Mouse (Mus musculus) left cerebral cortex, postnatal 14 days (tissue): ENCODE data around the gene Phox2b. TPM values are rescaled to one million over a fixed set of nuclear protein-coding genes. Genes with fewer than 3 reads are reported as not detected.

Experiments
- DNase-seq, 2 experiments: peaks; one replicate each; pipeline ENCODE4 v3.0.0; 2021 to 2022; ENCODE audit warnings: low spot score in 2 of 2, mixed read lengths in 1 of 2
- intact Hi-C: fragments of 180-260 bp; cut with DNase I; formaldehyde crosslinking; loops from one replicate; pipeline ENCODE4 v1.15.1; 2025
- long read RNA-seq, 2 experiments: library from polyadenylated mRNA; stranded (forward); transcript quantifications; one replicate each; pipeline ENCODE4 v2.0.0; 2021
- total RNA-seq, 2 experiments: library from RNA; stranded (reverse); gene quantifications; 2 replicates each; pipeline ENCODE4 v1.2.3; 2021

Gene Phox2b
- total RNA-seq = not detected
- long read RNA-seq, experiment 1 = 0 reads
- long read RNA-seq, experiment 2 = 0 reads

DNA sequence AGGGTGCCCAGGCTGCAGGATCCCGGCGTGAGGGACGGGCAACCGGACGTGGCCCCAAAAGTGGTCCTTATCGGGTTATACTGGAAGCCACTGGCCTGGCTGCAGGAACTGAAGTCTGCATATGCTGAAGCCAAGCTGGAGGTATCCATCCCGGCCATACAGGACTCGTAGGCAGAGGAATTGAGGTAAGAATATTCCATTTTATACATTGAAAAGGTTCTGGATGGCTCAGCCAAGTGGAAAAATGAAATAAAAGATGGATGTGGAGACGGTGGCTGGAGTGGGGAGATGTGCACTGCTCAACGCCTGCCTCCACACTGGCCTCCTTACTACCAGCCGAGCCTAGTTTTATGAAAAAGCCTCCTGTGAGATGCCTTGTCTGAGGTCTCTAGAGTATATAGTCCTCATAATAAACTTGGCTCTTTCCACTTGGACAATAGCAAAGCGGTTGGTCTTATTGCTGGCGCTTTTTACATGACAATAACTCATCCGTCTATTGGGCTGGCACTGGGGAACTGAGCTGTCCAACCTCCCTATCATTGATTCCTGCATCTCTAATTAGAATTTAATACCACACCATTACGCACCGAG, at the start of gene Phox2b:
Phox2b (minus strand) TSS at position 569 of the 591 bp plus-strand sequence.
- no peak for DNase-seq
- intact Hi-C loops = loop anchor here (2.0 to 10.0 kb wide), 2 partner anchors 134 to 506 kb away; partner anchors contain the start of gene Shisa3

- DNase-seq = no peak
- intact Hi-C loops = no loop called here
Observed at GRCm38 (mm10) chr5:67142622-67143021, 43.5 kb upstream of the Phox2b start.

DNA sequence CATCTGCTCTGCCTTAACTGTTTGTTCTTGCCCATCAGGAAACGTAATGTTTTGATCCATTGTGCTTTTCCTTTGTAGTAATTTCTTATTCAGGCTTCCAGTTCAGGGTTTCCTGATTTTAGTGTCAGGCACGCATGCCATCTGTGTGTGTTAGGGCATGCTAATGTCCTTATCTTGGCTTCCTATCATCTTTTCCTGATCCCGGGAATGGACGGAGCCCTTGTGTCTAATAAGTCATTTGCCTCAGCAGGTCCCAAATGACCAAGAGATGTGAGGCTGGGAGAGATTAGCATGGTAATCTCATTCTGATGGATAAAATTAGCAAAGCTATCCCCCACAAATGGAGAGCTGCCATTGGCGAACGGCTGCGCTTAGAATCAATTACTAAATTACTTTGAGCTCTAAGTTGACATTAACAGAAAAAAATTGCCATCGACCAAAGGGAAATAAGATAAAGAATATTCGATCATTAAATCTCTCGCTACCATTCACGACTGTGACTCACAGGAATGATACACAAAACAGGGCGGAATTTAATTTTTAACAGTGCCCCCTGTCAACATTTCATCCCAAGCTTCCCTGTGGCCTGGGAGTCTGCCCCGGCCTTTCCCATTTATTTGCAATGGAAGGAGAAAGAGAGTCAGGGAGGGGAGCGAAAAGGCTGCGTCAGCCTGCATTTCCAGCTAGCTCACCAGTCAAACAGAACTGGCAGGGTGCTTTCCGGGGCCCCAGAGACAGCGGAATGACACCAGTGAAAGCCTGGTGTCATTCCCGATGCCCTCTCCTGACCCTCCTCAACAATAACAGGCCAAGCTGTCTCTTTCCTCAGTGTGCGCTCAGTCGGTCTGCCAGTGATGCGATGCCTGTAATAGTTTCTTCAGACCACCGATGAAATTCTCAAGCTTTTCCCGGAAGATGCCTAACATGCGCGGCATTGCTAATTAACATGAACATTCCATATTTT, 40.2 kb upstream of the Phox2b start:
- intact Hi-C loops = no loop called here
- DNase-seq = no peak

DNA sequence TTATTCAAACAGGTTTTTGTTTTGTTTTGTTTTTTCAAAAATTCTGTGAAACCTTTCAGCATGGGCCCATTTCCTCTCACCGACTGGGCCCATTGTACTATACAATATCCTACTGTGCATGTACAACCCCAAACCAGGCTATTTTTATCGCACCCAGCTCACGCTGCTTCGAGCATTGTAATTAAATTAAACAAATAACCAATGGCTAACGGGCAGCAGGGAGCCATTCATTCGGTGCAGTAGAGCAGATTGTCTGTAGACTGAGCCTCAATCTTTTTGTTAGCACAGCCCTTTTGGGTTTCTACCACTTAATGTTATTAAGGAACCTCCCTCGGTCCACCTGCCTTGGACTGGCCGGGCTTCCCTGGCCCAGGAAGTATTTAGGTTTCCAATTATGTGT, 39.5 kb upstream of the Phox2b start:
- intact Hi-C loops = no loop called here
- DNase-seq = no peak

GRCm38 (mm10) chr5:67134698-67135097, 35.6 kb upstream of the Phox2b start:
- intact Hi-C loops = no loop called here
- DNase-seq = no peak

DNA sequence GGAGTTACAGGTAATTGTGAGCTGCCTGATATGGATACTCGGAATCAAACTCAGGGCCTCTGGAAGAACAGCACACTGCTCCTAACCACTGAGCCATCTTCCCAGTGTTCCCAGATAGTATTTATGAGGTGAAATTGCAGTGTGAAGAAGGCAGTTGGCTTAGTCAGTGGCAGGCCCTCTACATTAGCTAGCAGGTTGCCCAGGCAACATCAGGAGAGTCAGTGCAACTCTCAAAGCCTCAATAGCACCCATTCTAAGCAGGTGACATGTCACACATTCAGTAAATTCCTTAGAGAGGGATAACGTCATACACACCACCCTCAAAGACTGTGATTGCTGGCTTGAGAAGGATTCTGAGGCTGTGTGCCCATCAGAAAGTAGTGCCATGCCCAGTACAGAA, 32.6 kb upstream of the Phox2b start:
- intact Hi-C loops = no loop called here

DNA sequence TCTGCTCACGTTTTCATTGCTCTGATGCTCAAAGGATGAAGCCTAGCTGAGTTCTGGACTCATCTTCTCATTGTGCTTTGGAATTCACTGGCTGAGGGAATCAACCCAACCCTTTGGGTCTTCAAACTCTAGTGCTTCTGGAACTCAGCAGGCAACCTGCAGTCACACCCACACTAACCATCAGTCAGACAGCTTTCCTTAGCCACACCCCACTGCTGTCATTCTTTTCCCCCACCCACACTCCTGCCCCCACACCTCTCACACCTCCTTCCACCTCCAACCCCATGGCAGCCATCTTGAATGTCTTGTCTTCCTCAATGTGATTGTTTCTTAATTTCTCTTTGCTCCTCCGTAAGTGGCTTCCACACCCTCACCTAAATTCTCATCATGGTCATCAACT, 7.2 kb upstream of the Phox2b start:
- no peak for DNase-seq
- intact Hi-C loops = no loop called here

More for the DNA sequence above, 32.6 kb upstream of the Phox2b start:
- DNase-seq = no peak

DNA sequence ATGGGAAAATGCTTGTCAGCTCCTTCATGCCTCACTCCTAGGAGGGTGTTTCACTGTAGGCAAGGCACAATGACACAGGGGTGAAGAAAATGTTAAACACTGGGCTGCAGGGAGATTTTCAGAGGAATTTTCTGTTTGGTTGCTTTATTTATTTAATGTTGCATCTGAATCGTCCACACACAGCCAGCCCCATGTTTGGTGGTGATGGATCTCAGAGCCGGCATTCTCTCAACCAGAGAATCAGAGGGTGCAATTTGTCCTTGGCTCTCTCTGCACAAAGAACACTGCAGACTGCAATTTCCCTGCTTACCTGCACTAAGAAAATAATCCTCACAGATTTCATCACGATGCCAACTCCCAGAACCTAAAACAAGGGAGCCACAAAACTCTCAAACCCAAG, 3.9 kb upstream of the Phox2b start:
- no peak for DNase-seq
- intact Hi-C loops = no loop called here

- intact Hi-C loops = no loop called here
- no peak for DNase-seq
Observed at GRCm38 (mm10) chr5:67101793-67102600, 2.9 kb upstream of the Phox2b start.

DNA sequence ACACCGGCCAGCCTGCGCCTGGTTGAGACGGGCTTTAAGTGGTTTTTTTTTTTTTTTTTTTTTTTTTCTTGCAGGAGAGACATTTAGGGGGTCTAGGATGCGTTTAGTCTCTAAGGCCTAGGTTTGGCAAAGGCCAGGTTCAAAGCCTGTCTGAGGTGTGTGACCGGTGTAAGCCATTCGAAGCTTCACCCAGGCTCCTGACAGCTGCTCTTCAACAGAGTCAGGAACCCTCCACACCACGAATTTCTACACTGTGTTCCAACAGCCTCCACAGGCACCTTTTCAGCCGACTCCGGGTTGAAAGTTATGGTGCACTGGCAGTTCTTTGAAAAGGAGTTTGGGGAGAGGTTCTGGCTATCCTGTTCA, 2.3 kb upstream of the Phox2b start:
- no peak for DNase-seq
- intact Hi-C loops = no loop called here

- intact Hi-C loops = no loop called here
- no peak for DNase-seq
Observed at GRCm38 (mm10) chr5:67100564-67101394, 1.7 kb upstream of the Phox2b start.

DNA sequence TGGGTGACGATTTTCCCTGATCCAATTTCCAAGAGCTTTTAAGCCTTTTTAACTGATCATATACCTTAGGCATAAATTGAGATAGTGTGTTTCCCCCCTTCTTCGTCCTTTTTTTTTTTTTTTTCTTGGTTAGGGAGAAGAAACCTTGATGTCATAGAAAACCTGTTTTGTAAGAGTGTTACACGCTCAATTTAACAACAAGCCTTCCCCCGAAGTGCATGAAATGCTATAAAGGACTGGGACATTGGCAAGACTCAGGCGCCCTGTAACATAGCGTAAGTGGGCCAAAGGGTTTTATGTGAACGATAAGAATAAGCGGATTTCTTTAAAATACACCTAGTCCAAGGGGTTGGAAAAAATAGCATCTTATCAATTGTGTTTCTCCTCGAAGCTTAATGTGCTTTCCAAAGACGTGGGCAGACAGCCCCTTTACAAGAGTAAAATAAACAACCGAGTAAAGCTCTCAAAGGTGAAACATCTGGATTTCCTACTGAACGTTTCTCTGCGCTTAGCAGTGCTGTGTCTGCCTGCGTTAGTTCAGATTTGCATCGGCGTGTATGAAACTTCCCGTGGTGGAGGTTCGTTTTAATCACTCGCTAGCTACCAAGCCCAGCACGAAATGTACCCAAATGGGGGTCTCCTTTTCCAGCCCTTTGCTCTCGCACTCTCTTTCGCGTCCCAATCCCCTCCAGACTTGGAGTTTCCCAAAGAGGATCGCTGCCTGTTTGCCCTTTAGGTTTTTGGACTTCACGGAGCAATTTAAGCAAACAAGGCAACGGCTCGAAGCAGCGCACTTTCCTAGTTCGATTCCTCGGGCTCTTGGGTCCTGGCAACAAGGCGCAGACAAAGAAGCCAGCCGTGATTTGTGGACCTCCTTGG, 531 bp upstream of the Phox2b start:
- intact Hi-C loops = loop anchor here (2.0 to 10.0 kb wide), 2 partner anchors 133 to 505 kb away; partner anchors contain the start of gene Shisa3
- DNase-seq = no peak

DNA sequence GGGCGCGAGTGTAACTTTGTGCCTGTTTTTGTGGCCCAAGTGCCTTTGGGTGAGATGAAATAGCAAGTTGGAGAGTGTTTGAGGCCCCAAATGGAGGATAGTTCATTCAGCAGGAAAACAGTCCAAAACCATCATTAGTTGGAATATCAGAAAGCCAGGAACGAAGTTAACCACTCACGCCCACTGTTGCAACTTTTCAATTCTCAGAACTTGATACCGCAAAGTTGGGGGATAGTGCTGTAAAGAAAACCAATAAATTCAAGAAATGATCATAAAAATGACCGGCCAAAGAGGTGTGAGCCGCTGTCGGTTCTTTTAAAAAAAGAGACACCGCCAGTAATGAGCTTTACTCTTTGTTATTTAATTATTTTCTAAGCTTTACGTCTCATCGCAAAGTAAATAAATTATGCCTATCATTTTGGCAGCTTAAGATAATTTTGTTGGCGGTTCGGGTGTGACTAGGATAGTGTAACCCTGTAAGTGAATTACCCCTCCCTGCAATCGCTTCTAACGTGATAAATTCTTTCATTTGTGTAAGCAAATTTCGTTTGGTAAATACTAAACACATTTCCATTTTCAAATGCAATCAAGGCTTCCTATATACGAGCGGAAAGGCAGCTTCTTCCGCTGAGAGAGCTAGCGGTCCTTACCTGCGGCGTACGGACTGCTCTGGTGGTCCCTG, 909 bp downstream of the Phox2b start:
- intact Hi-C loops = loop anchor here (2.0 to 10.0 kb wide), 2 partner anchors 135 to 507 kb away; partner anchors contain the start of gene Shisa3
- DNase-seq = no peak

DNA sequence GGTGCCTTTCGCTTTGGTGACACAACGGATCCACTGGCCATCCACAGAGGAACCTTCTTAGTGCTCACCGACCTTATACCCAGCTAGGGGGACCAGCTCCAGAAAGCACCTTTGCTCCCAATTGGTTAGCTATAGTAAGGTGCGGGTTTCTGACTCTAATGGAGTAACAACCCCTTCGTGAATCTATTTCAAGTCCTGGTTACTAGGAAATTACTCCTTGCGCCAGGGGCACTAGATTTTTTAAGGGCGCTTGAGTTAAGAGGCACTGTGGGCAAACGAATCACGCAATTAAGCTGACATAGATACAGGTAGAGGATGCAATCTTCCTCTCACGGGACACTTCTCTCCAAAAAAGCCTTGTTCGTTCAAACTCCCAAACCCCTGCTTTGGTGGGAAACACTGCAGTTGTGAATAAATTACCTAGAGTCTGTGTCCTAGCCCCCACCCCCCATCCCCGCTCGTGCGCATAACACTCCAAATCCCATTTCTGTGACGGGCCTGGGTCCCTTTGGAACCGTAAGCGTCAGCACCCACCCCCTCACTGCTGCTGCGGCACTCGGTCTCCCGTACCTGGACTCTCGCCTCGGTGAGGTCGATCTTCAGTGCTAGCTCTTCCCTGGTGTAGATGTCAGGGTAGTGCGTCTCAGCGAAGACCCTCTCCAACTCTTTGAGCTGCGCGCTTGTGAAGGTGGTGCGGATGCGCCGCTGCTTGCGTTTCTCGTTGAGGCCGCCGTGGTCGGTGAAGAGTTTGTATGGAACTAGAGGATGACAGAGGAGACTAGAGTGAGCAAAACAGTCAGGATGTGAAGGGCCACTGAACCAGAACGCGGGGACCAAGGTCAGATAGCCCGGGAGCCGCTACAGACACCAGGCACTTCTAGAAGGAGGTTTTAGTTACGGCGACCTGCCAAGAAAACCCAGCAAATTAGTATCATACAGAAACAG, 1.7 kb downstream of the Phox2b start:
- intact Hi-C loops = loop anchor here (2.0 to 10.0 kb wide), 2 partner anchors 135 to 507 kb away; partner anchors contain the start of gene Shisa3
- no peak for DNase-seq

DNA sequence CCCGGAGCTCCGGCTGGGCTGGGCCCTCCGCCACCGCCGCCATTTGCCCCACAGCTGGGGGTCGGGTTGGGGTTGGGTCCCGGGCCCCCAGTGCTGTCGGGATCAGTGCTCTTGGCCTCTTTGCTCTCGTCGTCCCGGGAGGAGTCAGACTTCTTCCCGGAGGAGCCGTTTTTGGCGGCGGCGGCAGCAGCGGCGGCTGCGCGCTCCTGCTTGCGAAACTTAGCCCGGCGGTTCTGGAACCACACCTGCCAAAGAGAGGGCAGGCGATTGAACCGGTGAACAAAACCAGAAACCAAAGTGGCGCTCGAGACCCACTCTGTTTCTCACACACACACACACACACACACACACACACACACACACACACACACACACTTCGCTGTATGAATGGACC, 2.7 kb downstream of the Phox2b start:
- intact Hi-C loops = loop anchor here (10.0 kb wide), 1 partner anchor 508 kb away; the partner anchor contains the start of gene Shisa3
- DNase-seq = no peak
